Mouse (Mus musculus) CD4-positive, CD25-positive, alpha-beta regulatory T cell, adult 2 months (primary cell): Measurements from ENCODE around the gene Mrpl41.
"Not testable (repeated sequence)": the region's sequence is repeated elsewhere in the genome, so short reads cannot be mapped to it uniquely, and the experiment has no call there.

Experiments used
- DNase-seq: peaks from one replicate; pipeline ENCODE4 v3.0.0-alpha.2; 2012; ENCODE audit warnings: low read depth, low spot score

Mrpl41 gene

GRCm38 (mm10) chr2:24974906-24975703 lies at the start of gene Mrpl41:
Mrpl41 (minus strand) TSS chr2:24975098.
- DNase-seq: peak; percentile 96

- peak; percentile 8 for DNase-seq
These were observed 47.8 kb upstream of the Mrpl41 start for GRCm38 (mm10) chr2:25022678-25023077.

GRCm38 (mm10) chr2:25008250-25008649 lies 33.4 kb upstream of the Mrpl41 start:
- peak; percentile 30 for DNase-seq

GRCm38 (mm10) chr2:25006767-25007166 lies 31.9 kb upstream of the Mrpl41 start:
- no peak for DNase-seq

GRCm38 (mm10) chr2:25003946-25004786 lies 29.3 kb upstream of the Mrpl41 start:
- DNase-seq: no peak

- DNase-seq: peak; percentile 52
These were observed 25.8 kb upstream of the Mrpl41 start for GRCm38 (mm10) chr2:25000544-25001235.

GRCm38 (mm10) chr2:24996471-24996870 lies 21.6 kb upstream of the Mrpl41 start:
- no peak for DNase-seq

- no peak for DNase-seq
These were observed 20.4 kb upstream of the Mrpl41 start for GRCm38 (mm10) chr2:24995332-24995731.

- DNase-seq: no peak
These were observed 12.9 kb upstream of the Mrpl41 start for GRCm38 (mm10) chr2:24987762-24988161.

- DNase-seq: peak; percentile 12
These were observed 2.1 kb upstream of the Mrpl41 start for GRCm38 (mm10) chr2:24976960-24977359.

GRCm38 (mm10) chr2:24975704-24976297 lies 903 bp upstream of the Mrpl41 start, which contains the start of gene Pnpla7:
Pnpla7 (plus strand) TSS chr2:24976033.
- peak; percentile 91 for DNase-seq

GRCm38 (mm10) chr2:24974452-24974851 lies 446 bp downstream of the Mrpl41 start:
- DNase-seq: not testable (repeated sequence)

GRCm38 (mm10) chr2:24970386-24970785 lies 4.5 kb downstream of the Mrpl41 start:
- no peak for DNase-seq

GRCm38 (mm10) chr2:24962304-24963000 lies 12.4 kb downstream of the Mrpl41 start, which contains the start of gene Dph7:
Dph7 (plus strand) TSS chr2:24962400.
- DNase-seq: peak; percentile 92

GRCm38 (mm10) chr2:24960910-24961309 lies 14.0 kb downstream of the Mrpl41 start:
- peak; percentile 22 for DNase-seq

GRCm38 (mm10) chr2:24952537-24953055 lies 22.3 kb downstream of the Mrpl41 start:
- no peak for DNase-seq

- peak; percentile 35 for DNase-seq
These were observed 24.7 kb downstream of the Mrpl41 start for GRCm38 (mm10) chr2:24950189-24950535.

GRCm38 (mm10) chr2:24949421-24950188 lies 25.3 kb downstream of the Mrpl41 start, which contains the start of gene Zmynd19:
Zmynd19 (plus strand) TSS chr2:24949792.
- DNase-seq: peak; percentile 99

GRCm38 (mm10) chr2:24944304-24944703 lies 30.6 kb downstream of the Mrpl41 start:
- peak; percentile 76 for DNase-seq

GRCm38 (mm10) chr2:24942092-24942491 lies 32.8 kb downstream of the Mrpl41 start:
- DNase-seq: no peak
